Mouse (Mus musculus) midbrain, embryonic 16.5 days (tissue): ENCODE measurements around the gene Bfsp1. TPM values are rescaled to one million over a fixed set of nuclear protein-coding genes. Genes with fewer than 3 reads are reported as not detected.

Experiments
- ATAC-seq: fragments of 200-750 bp; cut with Nextera tagmentation; 2 replicates; pipeline ENCODE4 v1.8.0; 2017; ENCODE audit warnings: moderate TSS enrichment
- H3K27ac ChIP-seq: fragments of 300-500 bp; sonication (generic); 2 replicates; pipeline ENCODE4 v1.5.1; 2014; ENCODE audit warnings: mild to moderate bottlenecking, low read length, mixed read lengths
- H3K27me3 ChIP-seq: fragments of 300-500 bp; sonication (generic); 2 replicates; pipeline ENCODE4 v1.6.1; 2014; ENCODE audit warnings: low read depth, low read length, mixed read lengths; ENCODE audit not compliant: control insufficient read depth, insufficient read depth
- H3K36me3 ChIP-seq: fragments of 300-500 bp; sonication (generic); 2 replicates; pipeline ENCODE4 v1.6.1; 2014; ENCODE audit warnings: mild to moderate bottlenecking, low read length, moderate library complexity, mixed read lengths; ENCODE audit not compliant: control insufficient read depth, insufficient read depth
- H3K4me1 ChIP-seq: fragments of 300-500 bp; sonication (generic); 2 replicates; pipeline ENCODE4 v1.6.1; 2014; ENCODE audit warnings: mild to moderate bottlenecking, low read length, mixed read lengths; ENCODE audit not compliant: control insufficient read depth, insufficient read depth
- H3K4me2 ChIP-seq: fragments of 300-500 bp; sonication (generic); 2 replicates; pipeline ENCODE4 v1.6.1; 2014; ENCODE audit warnings: mild to moderate bottlenecking, low read length, mixed read lengths
- H3K4me3 ChIP-seq: fragments of 300-500 bp; sonication (generic); 2 replicates; pipeline ENCODE4 v1.5.1; 2014; ENCODE audit warnings: low read depth, mild to moderate bottlenecking, low read length, moderate library complexity, mixed read lengths
- H3K9ac ChIP-seq: fragments of 300-500 bp; sonication (generic); 2 replicates; pipeline ENCODE4 v1.6.1; 2014; ENCODE audit warnings: low read depth, low read length, mixed read lengths
- H3K9me3 ChIP-seq: fragments of 300-500 bp; sonication (generic); replicated peaks from 2 replicates; pipeline ENCODE4 v1.6.1; 2014; ENCODE audit warnings: mild to moderate bottlenecking, low read length, mixed read lengths; ENCODE audit not compliant: control insufficient read depth, poor library complexity, severe bottlenecking
- WGBS: fragments of 180-500 bp; shearing (Covaris S2); extraction: QIAGEN DNeasy Blood & Tissue Kit; methylation state at CpG from one replicate; pipeline ENCODE4 v1.1.7; 2014; 5-methylcytosine and 5-hydroxymethylcytosine counted together
- polyA plus RNA-seq: library from polyadenylated mRNA; unstranded; fragments of >200 nt; fragmentation: Nextera tagmentation; extraction: Ambion mirVana; gene quantifications from 2 replicates; pipeline ENCODE4 v1.2.1, GENCODE M21; 2015

Gene Bfsp1
- polyA plus RNA-seq, 1 experiment from 2014 or later = 2.0 TPM

DNA sequence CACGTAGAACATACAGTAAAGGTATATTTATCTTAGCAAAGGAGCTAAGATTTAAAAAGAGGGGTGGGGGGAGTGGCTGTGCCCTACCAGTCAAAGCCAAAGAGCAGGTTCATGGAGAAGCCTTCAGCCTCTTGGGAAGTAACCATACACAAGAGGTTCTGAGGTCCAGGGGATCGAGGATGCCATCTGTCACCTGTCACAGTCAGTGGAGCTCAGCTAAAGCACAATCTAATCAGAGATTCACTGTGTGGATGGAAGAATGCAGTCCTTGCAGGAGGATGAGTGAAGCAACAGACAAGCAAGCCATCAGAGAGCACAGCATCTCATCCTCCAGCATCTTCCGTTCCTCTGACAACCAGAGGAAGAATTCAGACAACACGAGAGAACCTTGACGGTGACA is 73.1 kb downstream of the Bfsp1 start:
- Histone ChIP-seq H3K27me3 (no peaks in the 10 kb centered on the region), H3K27ac (no peak overlapping the region), H3K36me3 (peaks cover 6% of the 10 kb centered on the region; the same call in 1 of the 2 replicates), H3K4me2 (no peak overlapping the region), H3K9me3 (no peaks in the 10 kb centered on the region), H3K4me3 (no peak overlapping the region), H3K4me1 (no peaks in the 10 kb centered on the region), H3K9ac (no peak overlapping the region)
- WGBS = 80% methylated on average over 5 of the region's 5 CpGs
- ATAC-seq = no peak

DNA sequence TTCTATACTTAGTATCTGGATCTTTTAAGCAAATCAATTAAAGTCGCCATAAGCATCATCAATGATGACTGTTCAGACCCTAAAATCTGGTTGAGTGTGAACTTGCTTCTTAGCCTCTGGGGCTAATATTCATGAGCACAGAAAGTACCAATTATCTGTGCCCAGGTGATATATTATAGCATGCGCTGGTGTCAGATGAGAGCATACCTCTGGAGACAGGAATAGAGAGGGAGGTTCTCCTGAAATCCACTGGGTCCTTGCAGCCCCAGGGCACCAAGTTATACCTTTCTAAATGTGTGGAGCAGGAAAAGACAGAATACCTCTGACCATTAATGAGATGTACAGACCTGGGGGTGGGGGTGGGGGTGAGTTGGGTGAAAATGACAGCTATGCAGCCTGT is 82.7 kb downstream of the Bfsp1 start:
- H3K27me3 ChIP-seq = no peaks in the 10 kb centered on the region
- H3K4me1 ChIP-seq = no peaks in the 10 kb centered on the region
- peaks cover 4% of the 10 kb centered on the region; the same call in 1 of the 2 replicates for H3K36me3 ChIP-seq
- peak; percentile 73 for ATAC-seq
- WGBS = 87% methylated on average over 2 of the region's 2 CpGs
- no peak overlapping the region for H3K9ac ChIP-seq
- no peak overlapping the region for H3K4me2 ChIP-seq
- no peaks in the 10 kb centered on the region for H3K9me3 ChIP-seq
- H3K27ac ChIP-seq = no peak overlapping the region
- no peak overlapping the region for H3K4me3 ChIP-seq

Other genes starting within 250 kb of the Bfsp1 start
- 429 and 431 TPM in 2 replicates for gene Dstn, start 52.1 kb upstream of the Bfsp1 start, polyA plus RNA-seq
- gene Rrbp1, start 148.1 kb upstream of the Bfsp1 start, polyA plus RNA-seq = 23.8 and 24.1 TPM in 2 replicates
- not detected in 2 replicates for gene Banf2, start 169.9 kb upstream of the Bfsp1 start, polyA plus RNA-seq